In the genomic region with DNA sequence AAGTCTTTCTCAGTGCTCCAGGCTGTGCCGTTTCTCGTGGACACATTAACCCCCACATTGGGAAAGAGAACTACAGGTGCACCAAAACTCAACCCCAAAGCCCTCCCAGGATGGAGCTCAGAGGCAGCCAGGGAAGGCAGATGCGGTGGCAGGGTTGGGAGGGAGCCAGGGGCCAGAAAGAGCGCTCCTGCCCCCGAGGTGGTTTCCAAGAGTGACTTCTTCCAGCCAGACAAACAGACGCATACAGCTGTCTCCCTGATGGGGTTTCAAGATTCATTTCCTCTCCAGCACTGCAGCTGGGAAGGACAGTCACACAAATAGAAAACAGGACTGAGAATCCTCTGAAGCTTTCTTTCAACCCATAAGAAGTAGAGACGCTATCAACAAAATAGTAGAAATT, we compare ENCODE assay signal across 13 mouse cellular contexts.
DNase-seq lines count a peak whose midpoint lies in the region.
"Had no signal": no experiment of that assay in that cellular context is flagged by ENCODE, and none has a peak within 500 bp of the region (broad histone marks: within the 10 kb centered on the region; RNA-seq: fewer than 3 reads in every experiment).

No protein-coding gene starts in this region.

- peak; percentile 59 to 61 for DNase-seq in heart, adult 18-20 months
- DNase-seq in heart, postnatal 25 days (ENCODE audit: low spot score): no peak
- peak; percentile 21 for DNase-seq in kidney, postnatal 14 days
- DNase-seq in kidney, postnatal 25 days: no peak
- DNase-seq in gastrocnemius, postnatal 25 days: peak; percentile 32
- DNase-seq in heart, postnatal 14 days: peak; percentile 43 to 54
- no peak for DNase-seq in frontal cortex, postnatal 36 days (ENCODE audit: low spot score in 2 of 2)
- DNase-seq: adrenal gland, adult 2 months; cerebellum, adult 9-10 months; liver, postnatal 0 days; right cerebral cortex, adult 18-20 months; spleen, adult 18-20 months; thymus, postnatal 36 days had no signal

- intact Hi-C loops in heart, postnatal 25 days (cut with DNase I): no loop called here
- intact Hi-C loops in heart, postnatal 14 days (cut with DNase I): no loop called here

Comparison
In these comparisons a context has a peak if more than half of its experiments do, and no peak if none do; other contexts are left out.
1. DNase-seq: peak in heart, adult 18-20 months (2 of 2), kidney, postnatal 14 days (single experiment), gastrocnemius, postnatal 25 days (single experiment) and heart, postnatal 14 days (2 of 2); none in heart, postnatal 25 days (single experiment), kidney, postnatal 25 days (0 of 2) and frontal cortex, postnatal 36 days (0 of 2).